Mouse (Mus musculus): ENCODE results near the gene H2al1m. TPM values are rescaled to one million over a fixed set of nuclear protein-coding genes. Genes with fewer than 3 reads are reported as not detected.
A peak's percentile ranks its signal among the peaks of the same experiment; 100 is the strongest.
"Not testable (repeated sequence)": the region's sequence is repeated elsewhere in the genome, so short reads cannot be mapped to it uniquely, and the experiment has no call there.

H2al1m gene
- total and polyA plus RNA-seq, 3 experiments: 8.1 TPM; not detected in 2

DNA sequence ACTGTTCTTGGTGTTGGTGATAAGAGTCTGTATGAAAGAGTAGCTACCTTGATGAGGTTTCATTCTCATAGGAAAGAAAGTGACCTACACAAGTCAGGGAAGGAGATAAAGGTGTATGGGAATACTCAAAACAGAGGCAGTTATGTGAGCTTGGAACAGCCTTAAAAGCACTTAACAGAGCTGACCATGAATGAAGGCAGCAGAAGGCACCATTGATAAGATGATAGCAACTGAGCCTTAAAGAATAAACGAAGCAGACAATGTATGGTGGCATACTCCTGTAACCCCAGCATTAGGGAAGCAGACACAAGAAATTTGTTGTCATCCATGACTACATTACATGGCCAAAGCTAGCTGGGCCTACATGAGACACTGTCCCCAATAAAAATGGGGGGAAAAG is 19.9 kb downstream of the H2al1m start:
- Histone ChIP-seq H3K4me3 (ENCODE audit: low read depth, low read length) (no peak overlapping the region), H3K4me1 (ENCODE audit: insufficient read depth, low read depth, low read length) (peaks cover 14% of the 10 kb centered on the region; the same call in 1 of the 2 replicates), H3K9me3 (replicated peaks) (no peaks in the 10 kb centered on the region), H3K27me3 (ENCODE audit: insufficient read depth, low read length) (no peaks in the 10 kb centered on the region), H3K36me3 (replicated peaks) (peaks cover 21% of the 10 kb centered on the region)
- DNase-seq (ENCODE audit: low spot score): no peak
- ATAC-seq (ENCODE audit: extremely low read depth, insufficient number of reproducible peaks, low FRiP score, poor library complexity, severe bottlenecking): no peak
- no peak for TF ChIP-seq POLR2AphosphoS5 (IDR thresholded peaks at IDR 0.05; ENCODE audit: insufficient replicate concordance, low read depth, low read length)
- TF ChIP-seq TAL1 (conservative IDR thresholded peaks at IDR 0.05; ENCODE audit: low read depth, low read length): peak; percentile 20; the same call in 1 of the 2 replicates

DNA sequence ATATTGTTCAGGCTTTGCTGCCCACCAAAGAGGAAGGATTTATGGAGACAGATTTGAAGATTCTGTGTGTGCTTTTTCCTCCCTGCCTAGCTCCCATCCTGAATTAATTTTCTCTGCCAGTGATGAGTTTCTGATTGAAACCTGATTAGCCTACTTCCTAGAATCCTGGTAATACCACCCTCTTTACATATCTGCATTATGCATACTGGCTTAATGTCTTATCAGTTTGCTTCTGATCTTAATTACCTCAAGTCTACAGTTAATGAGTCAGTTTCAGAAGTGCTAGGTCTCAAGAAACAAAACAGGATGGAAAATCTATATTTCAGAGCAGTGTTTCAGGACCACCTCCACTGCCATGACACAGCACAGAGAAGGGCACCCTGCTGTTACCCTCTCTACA is 32.9 kb downstream of the H2al1m start:
- peak; percentile 54; the same call in 1 of the 2 replicates for ATAC-seq (ENCODE audit: extremely low read depth, insufficient number of reproducible peaks, low FRiP score, poor library complexity, severe bottlenecking)
- not testable (repeated sequence) for H3K9me3 ChIP-seq (replicated peaks); H3K36me3 ChIP-seq (replicated peaks); H3K27me3 ChIP-seq (ENCODE audit: insufficient read depth, low read length); H3K4me3 ChIP-seq (ENCODE audit: low read depth, low read length); DNase-seq (ENCODE audit: low spot score); H3K4me1 ChIP-seq (ENCODE audit: insufficient read depth, low read depth, low read length)

DNA sequence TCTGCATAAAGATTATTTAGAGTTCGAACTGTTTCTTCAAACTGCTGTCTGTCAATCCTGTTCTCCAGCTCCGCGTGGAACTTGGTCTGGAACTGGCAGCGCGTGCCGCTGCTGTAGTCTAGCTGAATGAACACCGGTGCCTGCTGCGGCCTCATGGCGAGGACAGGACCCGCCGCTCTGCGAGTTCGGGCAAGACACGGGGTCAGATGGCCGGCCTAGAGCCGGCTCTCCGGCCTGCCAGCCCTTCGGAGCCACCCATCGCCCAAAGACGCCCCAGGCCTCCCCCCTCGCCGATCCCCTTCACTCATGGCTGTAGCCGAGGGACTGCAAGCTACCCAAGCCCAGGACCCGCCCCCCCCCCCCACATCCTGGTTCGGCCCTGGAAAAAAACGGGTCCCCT is 44.4 kb downstream of the H2al1m start:
- not testable (repeated sequence) for ATAC-seq (ENCODE audit: extremely low read depth, insufficient number of reproducible peaks, low FRiP score, poor library complexity, severe bottlenecking)

DNA sequence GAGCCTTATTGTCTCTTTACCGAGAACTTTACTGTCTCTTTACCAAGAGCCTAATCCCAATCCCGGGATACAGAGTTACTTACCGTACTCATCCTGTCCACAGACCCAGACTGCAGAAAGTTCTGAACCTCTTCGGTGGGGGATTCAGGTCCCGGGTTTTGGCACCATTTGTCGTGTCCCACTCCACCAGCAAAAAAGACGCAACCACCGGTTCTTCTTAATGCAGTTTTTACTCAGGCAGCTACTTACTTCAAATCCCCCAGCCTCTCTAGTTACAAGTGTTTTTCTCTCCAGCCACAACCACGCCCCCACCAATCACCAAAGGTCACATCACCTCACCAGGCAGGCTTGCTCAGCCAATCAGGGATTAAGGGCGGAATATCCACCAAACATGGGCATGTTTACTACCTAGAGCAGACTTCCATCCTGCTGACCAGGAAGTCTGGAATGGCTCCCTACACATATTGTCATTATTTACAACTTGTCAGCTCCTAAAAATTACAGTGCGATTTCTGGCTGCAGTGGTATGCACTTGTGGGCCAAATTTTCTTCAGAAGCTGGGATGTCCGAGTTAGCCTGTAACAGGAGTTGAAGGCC is 48.9 kb downstream of the H2al1m start:
- peak overlapping the region; percentile 66 for H3K4me3 ChIP-seq (ENCODE audit: low read depth, low read length)
- peak; percentile 54 for ATAC-seq (ENCODE audit: extremely low read depth, insufficient number of reproducible peaks, low FRiP score, poor library complexity, severe bottlenecking)

More for the DNA sequence above, 44.4 kb downstream of the H2al1m start:
- not testable (repeated sequence) for H3K9me3 ChIP-seq (replicated peaks); H3K4me1 ChIP-seq (ENCODE audit: insufficient read depth, low read depth, low read length); H3K27me3 ChIP-seq (ENCODE audit: insufficient read depth, low read length); DNase-seq (ENCODE audit: low spot score); H3K36me3 ChIP-seq (replicated peaks); H3K4me3 ChIP-seq (ENCODE audit: low read depth, low read length)

DNA sequence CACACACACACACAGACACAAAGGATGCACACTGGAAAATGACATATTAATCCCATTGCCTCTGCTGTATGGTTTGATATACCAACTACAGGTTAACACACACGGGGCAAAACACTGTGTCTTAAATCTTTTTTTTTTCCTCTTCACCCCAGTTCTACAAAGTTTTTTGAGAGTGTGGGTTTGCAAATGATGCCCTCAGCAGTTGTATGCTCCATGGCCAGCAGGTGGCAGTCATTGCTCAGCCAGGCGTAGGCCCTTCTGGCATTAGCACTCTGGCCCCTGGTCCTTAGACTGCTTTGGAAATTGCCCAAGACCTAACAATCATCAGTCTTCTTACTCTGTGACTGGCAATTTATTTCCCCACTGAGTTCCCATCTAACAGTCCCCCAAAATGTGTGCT is 49.5 kb downstream of the H2al1m start:
- peak; percentile 45; the same call in 1 of the 2 replicates for ATAC-seq (ENCODE audit: extremely low read depth, insufficient number of reproducible peaks, low FRiP score, poor library complexity, severe bottlenecking)
- not testable (repeated sequence) for DNase-seq (ENCODE audit: low spot score); H3K27me3 ChIP-seq (ENCODE audit: insufficient read depth, low read length); H3K4me3 ChIP-seq (ENCODE audit: low read depth, low read length); H3K4me1 ChIP-seq (ENCODE audit: insufficient read depth, low read depth, low read length); H3K36me3 ChIP-seq (replicated peaks); H3K9me3 ChIP-seq (replicated peaks)

More for the DNA sequence above, 48.9 kb downstream of the H2al1m start:
- H3K4me1 ChIP-seq (ENCODE audit: insufficient read depth, low read depth, low read length); H3K9me3 ChIP-seq (replicated peaks); H3K36me3 ChIP-seq (replicated peaks); H3K27me3 ChIP-seq (ENCODE audit: insufficient read depth, low read length): not testable (repeated sequence)
- peak; percentile 2 for DNase-seq (ENCODE audit: low spot score)

Other genes starting within 250 kb of the H2al1m start
- gene Fthl17f, start 220.7 kb upstream of the H2al1m start, total RNA-seq (2014; fragmentation: Nextera tagmentation): not detected in 2 replicates
- gene Fthl17f, start 220.7 kb upstream of the H2al1m start, total RNA-seq (2017): 0.22 TPM in 1 of 2 replicates, not detected in the other
- gene Fthl17f, start 220.7 kb upstream of the H2al1m start, polyA plus RNA-seq (2012): not detected in 2 replicates
- not detected in 2 replicates for gene 4930402K13Rik, start 179.2 kb upstream of the H2al1m start, total RNA-seq (2014; fragmentation: Nextera tagmentation)
- 0.05 TPM in 1 of 2 replicates, not detected in the other for gene 4930402K13Rik, start 179.2 kb upstream of the H2al1m start, total RNA-seq (2017)
- gene 4930402K13Rik, start 179.2 kb upstream of the H2al1m start, polyA plus RNA-seq (2012): not detected in 2 replicates
- not detected in 2 replicates for gene Lancl3, start 83.9 kb upstream of the H2al1m start, total RNA-seq (2014; fragmentation: Nextera tagmentation)
- 0.06 and 0.22 TPM in 2 replicates for gene Lancl3, start 83.9 kb upstream of the H2al1m start, total RNA-seq (2017)
- not detected in 2 replicates for gene Lancl3, start 83.9 kb upstream of the H2al1m start, polyA plus RNA-seq (2012)
- not detected in 2 replicates for gene Gm14862, start 26.9 kb upstream of the H2al1m start, total RNA-seq (2014; fragmentation: Nextera tagmentation)
- not detected in 2 replicates for gene Gm14862, start 26.9 kb upstream of the H2al1m start, total RNA-seq (2017)
- gene Gm14862, start 26.9 kb upstream of the H2al1m start, polyA plus RNA-seq (2012): not detected in 2 replicates
- gene Xk, start 11.0 kb upstream of the H2al1m start, total RNA-seq (2014; fragmentation: Nextera tagmentation): 285 and 318 TPM in 2 replicates
- gene Xk, start 11.0 kb upstream of the H2al1m start, total RNA-seq (2017): 37.5 and 41.4 TPM in 2 replicates
- 24.2 and 26.6 TPM in 2 replicates for gene Xk, start 11.0 kb upstream of the H2al1m start, polyA plus RNA-seq (2012)
- gene H2al1k, start 66.9 kb downstream of the H2al1m start, total RNA-seq (2014; fragmentation: Nextera tagmentation): 11.8 and 20.1 TPM in 2 replicates
- gene H2al1k, start 66.9 kb downstream of the H2al1m start, total RNA-seq (2017): 1.3 and 3.9 TPM in 2 replicates
- gene H2al1k, start 66.9 kb downstream of the H2al1m start, polyA plus RNA-seq (2012): 0.18 and 0.55 TPM in 2 replicates
- 0.83 TPM in 1 of 2 replicates, not detected in the other for gene Cybb, start 204.0 kb downstream of the H2al1m start, total RNA-seq (2014; fragmentation: Nextera tagmentation)
- 0.05 TPM in 1 of 2 replicates, not detected in the other for gene Cybb, start 204.0 kb downstream of the H2al1m start, total RNA-seq (2017)
- gene Cybb, start 204.0 kb downstream of the H2al1m start, polyA plus RNA-seq (2012): 0.01 and 0.05 TPM in 2 replicates

Measured in G1E (cell line).